Mouse (Mus musculus) heart, postnatal 10 days (tissue): ENCODE measurements around the gene Pdk2. TPM values are rescaled to one million over a fixed set of nuclear protein-coding genes. Genes with fewer than 3 reads are reported as not detected.
A peak's percentile ranks its signal among the peaks of the same experiment; 100 is the strongest.

Source experiments
- DNase-seq, 2 experiments: peaks; one replicate each; pipeline ENCODE4 v3.0.0; 2021
- intact Hi-C: fragments of 180-260 bp; cut with DNase I; formaldehyde crosslinking; loops from one replicate; pipeline ENCODE4 v1.15.1; 2025
- total RNA-seq, 2 experiments: library from RNA; stranded (reverse); gene quantifications; 2 replicates each; pipeline ENCODE4 v1.2.3; 2021

The Pdk2 gene
- total RNA-seq, 2 experiments from 2014 or later = 261 to 278 TPM

DNA sequence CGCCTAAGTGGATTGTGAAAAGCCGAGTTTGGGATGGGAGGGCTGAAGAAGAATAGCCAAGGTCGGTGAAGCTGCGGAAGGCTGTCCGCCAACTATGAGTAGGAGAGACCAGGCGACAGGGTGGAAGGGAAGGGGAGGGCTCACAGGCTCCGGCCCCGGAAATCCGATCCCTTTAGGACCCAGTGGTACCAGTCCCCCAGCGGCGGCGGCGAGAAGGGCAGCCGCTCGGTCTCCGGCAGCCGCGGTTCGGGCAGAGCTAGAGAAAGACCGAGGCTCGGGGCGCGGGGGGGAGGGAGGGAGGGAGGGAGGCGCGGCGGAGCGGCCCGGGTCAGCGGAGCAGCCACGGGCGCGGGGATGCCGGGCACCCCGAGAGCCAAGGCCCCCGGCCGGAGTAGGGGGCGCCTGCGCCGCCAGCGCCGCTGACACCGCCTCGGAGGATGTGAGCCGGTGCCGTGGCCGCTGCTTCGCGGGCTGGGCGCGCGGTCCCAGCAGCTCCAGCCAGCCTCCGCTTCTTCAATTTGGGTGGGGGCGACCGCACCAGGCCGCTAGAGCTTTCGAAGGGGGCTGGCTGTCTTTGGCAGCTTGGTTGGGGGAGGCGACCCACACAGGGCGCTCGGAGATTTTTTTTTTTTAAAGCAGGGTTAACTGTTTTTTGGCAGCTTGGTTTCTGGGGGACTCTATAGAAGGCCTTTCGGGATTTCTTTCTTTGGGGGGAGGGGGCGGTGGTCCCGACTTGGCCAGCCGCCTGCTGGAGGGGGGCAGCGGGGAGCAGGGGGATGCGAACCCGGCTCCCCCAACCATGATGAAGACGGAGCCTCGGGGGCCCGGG lies 50.2 kb downstream of the Pdk2 start, which contains the start of gene Ppp1r9b:
Gene Ppp1r9b (plus strand): TSS at position 287 of the 829 bp plus-strand sequence.
- DNase-seq = peak; percentile 96
- intact Hi-C loops = no loop called here

GRCm38 (mm10) chr11:94990102-94990748 lies 50.9 kb downstream of the Pdk2 start:
- intact Hi-C loops = no loop called here
- no peak for DNase-seq

- DNase-seq = peak; percentile 91
- intact Hi-C loops = loop anchor here (1.0 kb wide), 1 partner anchor 10 kb away; no protein-coding TSS in a partner anchor
Observed at GRCm38 (mm10) chr11:94989562-94990017, 51.6 kb downstream of the Pdk2 start.

DNA sequence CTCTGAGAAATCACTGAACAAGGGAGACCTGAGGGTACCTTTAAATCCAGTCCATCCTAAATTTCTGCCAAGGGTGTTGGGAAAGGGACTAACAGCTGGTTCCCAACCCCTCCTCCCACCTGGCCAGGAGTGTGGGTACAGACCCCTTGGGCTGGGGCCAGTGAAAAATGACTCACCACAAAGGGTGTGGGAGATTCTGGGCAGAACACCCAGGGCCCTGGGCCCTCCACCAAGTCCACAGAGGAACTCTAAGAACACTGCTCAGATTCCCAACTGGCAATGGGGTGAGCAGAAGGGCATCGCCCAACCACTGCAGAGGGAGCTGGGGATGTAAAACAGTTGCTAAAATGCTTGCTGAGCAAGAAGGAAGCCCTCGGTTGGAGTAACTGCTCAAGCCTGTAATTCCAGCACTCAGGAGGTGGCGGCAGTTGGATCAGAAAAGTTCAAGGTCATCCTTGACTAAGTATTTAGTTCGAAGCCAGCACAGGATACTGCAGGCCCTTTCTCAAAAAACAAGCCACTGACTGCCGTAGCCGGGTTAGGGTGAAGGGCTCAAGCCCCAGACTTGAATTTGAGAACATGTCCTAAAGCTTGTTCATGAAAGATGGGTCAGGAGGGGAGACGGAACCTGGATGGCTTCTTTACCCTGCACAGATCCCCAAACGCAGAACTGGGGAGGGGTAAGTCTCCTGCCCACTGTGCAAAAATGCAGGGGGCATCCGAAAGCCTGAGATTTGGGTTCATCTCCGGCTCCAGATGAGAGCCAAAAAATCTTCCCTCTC lies 52.2 kb downstream of the Pdk2 start:
- peak; percentile 54 to 67 for DNase-seq
- intact Hi-C loops = loop anchor here (1.0 kb wide), 1 partner anchor 10 kb away; no protein-coding TSS in a partner anchor

- intact Hi-C loops = no loop called here
Observed at GRCm38 (mm10) chr11:94987851-94988250, 53.3 kb downstream of the Pdk2 start.

GRCm38 (mm10) chr11:94987341-94987740 lies 53.8 kb downstream of the Pdk2 start:
- DNase-seq = peak in 1 of 2 experiments; percentile 7
- intact Hi-C loops = no loop called here

More at GRCm38 (mm10) chr11:94987851-94988250, 53.3 kb downstream of the Pdk2 start:
- DNase-seq = peak in 1 of 2 experiments; percentile 22

DNA sequence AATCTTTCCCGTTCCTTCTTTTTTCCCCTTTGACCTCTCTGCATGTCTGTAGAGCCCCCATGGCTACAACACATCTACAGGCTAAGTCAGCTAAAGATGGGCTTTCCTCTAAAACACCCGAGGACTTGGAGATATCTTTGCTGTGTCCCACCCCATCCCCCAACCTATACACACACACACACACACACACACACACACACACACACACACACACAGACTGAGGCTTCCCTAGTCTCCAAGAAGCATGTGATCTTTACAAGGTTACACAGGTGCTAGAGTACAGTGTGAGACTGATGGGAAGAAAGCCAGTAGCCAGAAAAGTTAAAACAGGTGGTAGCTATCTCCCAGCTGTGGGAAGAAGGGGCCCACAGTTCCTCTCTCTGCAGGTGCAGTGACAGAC lies 54.7 kb downstream of the Pdk2 start:
- intact Hi-C loops = no loop called here
- peak in 1 of 2 experiments; percentile 8 for DNase-seq

DNA sequence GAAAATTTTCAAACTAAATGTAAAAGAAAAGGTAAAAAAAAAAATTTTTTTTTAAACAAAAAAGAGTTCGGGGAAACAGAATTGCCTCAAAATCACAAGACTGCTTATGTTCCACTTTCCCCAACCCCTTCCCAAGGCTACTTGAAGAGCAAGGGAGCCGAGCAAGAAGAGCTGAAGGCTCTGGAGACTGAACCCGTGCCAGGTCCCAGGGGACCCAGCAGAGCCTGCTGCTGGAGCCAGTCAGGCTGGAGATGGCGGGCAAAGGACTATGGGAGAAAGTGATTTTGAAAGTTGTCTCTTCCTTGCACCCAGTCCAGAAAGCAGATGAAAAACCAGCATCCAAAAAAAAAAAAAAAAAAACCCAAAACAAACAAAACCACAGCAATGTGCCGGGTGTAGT lies 55.3 kb downstream of the Pdk2 start:
- no peak for DNase-seq
- intact Hi-C loops = no loop called here

- DNase-seq = no peak
- intact Hi-C loops = no loop called here
Observed at GRCm38 (mm10) chr11:94985140-94985539, 56.0 kb downstream of the Pdk2 start.

DNA sequence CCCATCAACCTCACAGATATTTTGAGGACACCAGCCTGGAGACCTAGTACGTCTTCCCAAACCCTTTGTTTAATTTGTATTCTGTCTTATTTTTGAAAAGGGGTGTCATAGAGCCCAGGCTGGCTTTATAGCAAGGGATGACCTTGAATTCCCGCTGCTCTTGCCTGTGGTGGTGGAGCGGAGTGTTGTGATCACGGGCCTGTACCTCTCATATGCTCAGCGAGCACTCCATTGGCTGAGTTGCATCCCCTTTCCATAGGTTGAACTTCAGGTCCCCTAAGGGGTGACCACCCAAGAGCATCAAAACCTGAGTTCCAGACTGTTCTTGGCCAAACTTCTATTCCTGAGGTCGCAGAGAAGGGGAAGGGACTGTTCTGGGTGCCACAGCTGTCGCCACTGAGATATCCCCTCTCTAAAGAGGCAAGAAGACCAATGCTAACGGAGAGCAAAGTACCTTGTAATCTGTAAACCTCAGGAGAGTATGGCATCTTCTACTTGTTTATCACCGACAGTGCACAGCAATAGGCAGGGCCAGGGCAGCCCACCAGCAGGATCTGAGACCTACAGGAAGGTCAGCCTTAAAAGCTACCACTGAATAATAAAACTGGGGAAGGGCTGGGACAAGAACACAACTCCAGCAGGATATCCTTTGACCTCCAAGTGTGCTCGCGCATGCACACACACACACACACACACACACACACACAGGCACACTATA lies 61.5 kb downstream of the Pdk2 start:
- DNase-seq = no peak
- intact Hi-C loops = loop anchor here (1.0 to 5.0 kb wide), 3 partner anchors 10 to 63 kb away; partner anchors contain the start of gene Pdk2

DNA sequence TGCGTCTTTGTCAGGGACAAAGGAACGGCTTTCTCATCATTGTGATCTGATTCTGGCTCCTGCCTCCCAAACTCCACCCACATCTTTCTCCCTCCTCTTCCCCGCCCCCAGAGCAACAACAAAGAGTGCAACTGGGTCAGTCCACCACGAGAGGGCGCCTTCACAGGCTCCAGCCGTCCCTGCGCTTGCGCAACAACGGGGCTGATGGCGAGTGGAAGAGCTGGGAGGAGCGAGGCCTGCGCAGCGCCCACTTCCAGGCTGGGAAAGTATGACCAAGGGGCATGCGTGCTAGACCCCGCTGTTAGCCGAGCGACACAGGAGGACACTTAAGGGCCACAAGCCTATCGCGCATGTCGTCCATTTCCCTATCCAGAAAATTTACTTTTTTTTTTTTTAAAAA lies 62.2 kb downstream of the Pdk2 start:
- intact Hi-C loops = loop anchor here (1.0 to 5.0 kb wide), 3 partner anchors 10 to 63 kb away; partner anchors contain the start of gene Pdk2
- DNase-seq = peak; percentile 98

GRCm38 (mm10) chr11:94978178-94978915 lies 62.8 kb downstream of the Pdk2 start:
- intact Hi-C loops = loop anchor here (5.0 kb wide), 1 partner anchor 64 kb away; the partner anchor contains the start of gene Pdk2
- peak in 1 of 2 experiments; percentile 5 for DNase-seq

Other genes with a start within 250 kb of the Pdk2 start
- 100 to 1,000 TPM; 869 to 988 TPM for gene Col1a1, start 105.1 kb downstream of the Pdk2 start, total RNA-seq
- not detected for gene Hils1, start 73.8 kb downstream of the Pdk2 start, total RNA-seq
- 100 to 1,000 TPM; 123 to 128 TPM for gene Sgca, start 65.0 kb downstream of the Pdk2 start, total RNA-seq
- 10 to 100 TPM; 51.3 to 58.5 TPM for gene Ppp1r9b, start 50.3 kb downstream of the Pdk2 start, total RNA-seq
- 1 to 10 TPM; 4.1 to 5.9 TPM for gene Samd14, start 31.5 kb downstream of the Pdk2 start, total RNA-seq
- 10 to 100 TPM; 14.3 to 14.6 TPM for gene Itga3, start 35.4 kb upstream of the Pdk2 start, total RNA-seq
- not detected for gene Dlx3, start 78.8 kb upstream of the Pdk2 start, total RNA-seq
- under 1 TPM in 1 of 2 experiments, not detected in 1; 0.12 TPM for gene Dlx4, start 104.9 kb upstream of the Pdk2 start, total RNA-seq
- gene Tac4, start 220.2 kb upstream of the Pdk2 start, total RNA-seq = not detected